14 mouse cellular contexts compared by ENCODE assay signal in genomic region chr8:126744747-126745382, GRCm38 (mm10).
DNase-seq lines count a peak whose midpoint lies in the region; ATAC-seq and TF ChIP-seq lines count a peak whose summit lies in the region.
"Had no signal": no experiment of that assay in that cellular context is flagged by ENCODE, and none has a peak within 500 bp of the region (broad histone marks: within the 10 kb centered on the region; RNA-seq: fewer than 3 reads in every experiment).

No protein-coding gene starts in this region.

- no peak overlapping the region for H3K4me2 ChIP-seq in heart, embryonic 11.5 days
- no peak overlapping the region for H3K4me2 ChIP-seq in kidney, postnatal 0 days (ENCODE audit: low read length)
- H3K4me2 ChIP-seq in stomach, postnatal 0 days (replicated peaks; ENCODE audit: low read depth): no peak overlapping the region
- H3K4me2 ChIP-seq: hindbrain, embryonic 15.5 days; midbrain, embryonic 15.5 days had no signal

- DNase-seq in heart, postnatal 14 days: no peak
- DNase-seq in kidney, postnatal 0 days (ENCODE audit: low spot score): peak; percentile 76
- no peak for DNase-seq in kidney, postnatal 14 days
- DNase-seq in limb, embryonic 10.5 days (ENCODE audit: low spot score): no peak
- DNase-seq in stomach, postnatal 0 days (ENCODE audit: low spot score): no peak
- DNase-seq in urinary bladder, postnatal 25 days (ENCODE audit: low spot score): no peak
- DNase-seq in adipocyte (ENCODE audit: low spot score): no peak
- DNase-seq: adrenal gland, postnatal 25 days; cerebellum, postnatal 25 days; gastrocnemius, postnatal 25 days had no signal

- no peak overlapping the region for H3K9ac ChIP-seq in heart, embryonic 11.5 days (ENCODE audit: low read depth, low read length)
- no peak overlapping the region for H3K9ac ChIP-seq in kidney, postnatal 0 days (ENCODE audit: low read depth, low read length)
- no peak overlapping the region for H3K9ac ChIP-seq in stomach, postnatal 0 days (ENCODE audit: low read length)
- H3K9ac ChIP-seq: hindbrain, embryonic 15.5 days; liver, embryonic 14.5 days; midbrain, embryonic 15.5 days had no signal

- no peaks in the 10 kb centered on the region for H3K4me1 ChIP-seq in heart, embryonic 11.5 days (ENCODE audit: control insufficient read depth, insufficient read depth, low read length)
- H3K4me1 ChIP-seq in kidney, postnatal 0 days (replicated peaks; ENCODE audit: insufficient read depth, low read length): peaks cover 13% of the 10 kb centered on the region
- peaks cover 19% of the 10 kb centered on the region for H3K4me1 ChIP-seq in limb, embryonic 10.5 days
- H3K4me1 ChIP-seq in stomach, postnatal 0 days (replicated peaks; ENCODE audit: control insufficient read depth, insufficient read depth): no peaks in the 10 kb centered on the region
- H3K4me1 ChIP-seq: hindbrain, embryonic 15.5 days; midbrain, embryonic 15.5 days had no signal

- no peaks in the 10 kb centered on the region for H3K9me3 ChIP-seq in heart, embryonic 11.5 days (replicated peaks; ENCODE audit: control insufficient read depth, low read length)
- H3K9me3 ChIP-seq in kidney, postnatal 0 days (replicated peaks; ENCODE audit: low read length): no peaks in the 10 kb centered on the region
- H3K9me3 ChIP-seq in limb, embryonic 10.5 days (replicated peaks): no peaks in the 10 kb centered on the region
- no peaks in the 10 kb centered on the region for H3K9me3 ChIP-seq in stomach, postnatal 0 days (ENCODE audit: control insufficient read depth, low read length)
- H3K9me3 ChIP-seq: hindbrain, embryonic 15.5 days; midbrain, embryonic 15.5 days had no signal

- no peaks in the 10 kb centered on the region for H3K27me3 ChIP-seq in heart, embryonic 11.5 days (ENCODE audit: control insufficient read depth, insufficient read depth, low read length)
- H3K27me3 ChIP-seq in kidney, postnatal 0 days (ENCODE audit: insufficient read depth, low read length): no peaks in the 10 kb centered on the region
- H3K27me3 ChIP-seq in limb, embryonic 10.5 days (ENCODE audit: low read depth, poor library complexity, severe bottlenecking): no peaks in the 10 kb centered on the region
- no peaks in the 10 kb centered on the region for H3K27me3 ChIP-seq in stomach, postnatal 0 days (ENCODE audit: control insufficient read depth, insufficient read depth, low read length)
- H3K27me3 ChIP-seq: hindbrain, embryonic 15.5 days; midbrain, embryonic 15.5 days had no signal

- WGBS in heart, embryonic 11.5 days (ENCODE audit: insufficient replicate concordance): 61% methylated on average over 10 of the region's 10 CpGs
- WGBS in kidney, postnatal 0 days: 33% methylated on average over 10 of the region's 10 CpGs
- WGBS in limb, embryonic 10.5 days: 45% methylated on average over 10 of the region's 10 CpGs
- 47% methylated on average over 10 of the region's 10 CpGs for WGBS in stomach, postnatal 0 days

- peak overlapping the region; percentile 29; the same call in 1 of the 2 replicates for H3K27ac ChIP-seq in heart, embryonic 11.5 days (ENCODE audit: low read depth, low read length)
- H3K27ac ChIP-seq in kidney, postnatal 0 days: peak overlapping the region; percentile 72
- H3K27ac ChIP-seq in limb, embryonic 10.5 days: peak overlapping the region; percentile 58; the same call in 1 of the 2 replicates
- peak overlapping the region; percentile 42; the same call in 1 of the 2 replicates for H3K27ac ChIP-seq in stomach, postnatal 0 days (replicated peaks)
- H3K27ac ChIP-seq: hindbrain, embryonic 15.5 days; liver, embryonic 14.5 days; midbrain, embryonic 15.5 days had no signal

- intact Hi-C loops in heart, postnatal 14 days (cut with DNase I): no loop called here

- H3K4me3 ChIP-seq in heart, embryonic 11.5 days (ENCODE audit: low read depth, low read length): no peak overlapping the region
- H3K4me3 ChIP-seq in kidney, postnatal 0 days (replicated peaks; ENCODE audit: low read depth, low read length): no peak overlapping the region
- H3K4me3 ChIP-seq in limb, embryonic 10.5 days: no peak overlapping the region
- no peak overlapping the region for H3K4me3 ChIP-seq in stomach, postnatal 0 days (ENCODE audit: low read depth, low read length)
- H3K4me3 ChIP-seq: hindbrain, embryonic 15.5 days; midbrain, embryonic 15.5 days had no signal

- no peak for TF ChIP-seq CTCF in kidney, postnatal 0 days (IDR thresholded peaks at IDR 0.05; ENCODE audit: low read depth)
- no peak for TF ChIP-seq CTCF in stomach, postnatal 0 days (IDR thresholded peaks at IDR 0.05; ENCODE audit: low read depth)

- H3K36me3 ChIP-seq in heart, embryonic 11.5 days (ENCODE audit: control insufficient read depth, insufficient read depth, low read length): no peaks in the 10 kb centered on the region
- H3K36me3 ChIP-seq in kidney, postnatal 0 days (ENCODE audit: insufficient read depth, low read length): no peaks in the 10 kb centered on the region
- no peaks in the 10 kb centered on the region for H3K36me3 ChIP-seq in limb, embryonic 10.5 days
- H3K36me3 ChIP-seq in stomach, postnatal 0 days (ENCODE audit: control insufficient read depth, insufficient read depth, low read length): no peaks in the 10 kb centered on the region
- H3K36me3 ChIP-seq: hindbrain, embryonic 15.5 days; midbrain, embryonic 15.5 days had no signal

- no peak for TF ChIP-seq EP300 in stomach, postnatal 0 days (optimal IDR thresholded peaks at IDR 0.05)

- no peak for ATAC-seq in heart, embryonic 11.5 days (replicated peaks; ENCODE audit: insufficient number of reproducible peaks, low FRiP score, low TSS enrichment)
- no peak for ATAC-seq in kidney, postnatal 0 days (replicated peaks; ENCODE audit: low FRiP score, low read depth)
- no peak for ATAC-seq in stomach, postnatal 0 days (ENCODE audit: low FRiP score, low TSS enrichment)
- ATAC-seq: midbrain, embryonic 15.5 days had no signal
